Mouse (Mus musculus) gastrocnemius, postnatal 25 days (tissue): Measurements from ENCODE around the gene Olfr1406. TPM values are rescaled to one million over a fixed set of nuclear protein-coding genes. Genes with fewer than 3 reads are reported as not detected.
"Not testable (repeated sequence)": the region's sequence is repeated elsewhere in the genome, so short reads cannot be mapped to it uniquely, and the experiment has no call there.

Experiments used
- DNase-seq: peaks from one replicate; pipeline ENCODE4 v3.0.0; 2022
- long read RNA-seq, 2 experiments: library from polyadenylated mRNA; stranded (forward); transcript quantifications; one replicate each; pipeline ENCODE4 v2.0.0; 2021
- total RNA-seq, 2 experiments: library from RNA; stranded (reverse); gene quantifications; 1 replicate in 1 of 2; 2 replicates in 1 of 2; pipeline ENCODE4 v1.2.3; 2021

Olfr1406 gene
- total RNA-seq = not detected
- long read RNA-seq, experiment 1 = 0 reads
- long read RNA-seq, experiment 2 = 0 reads

GRCm38 (mm10) chr1:173190540-173190939 is at the start of gene Olfr1406:
Gene Olfr1406 (minus strand): TSS chr1:173190640.
- no peak for DNase-seq

- DNase-seq = not testable (repeated sequence)
Measured at GRCm38 (mm10) chr1:173237004-173237403, 46.6 kb upstream of the Olfr1406 start.

DNA sequence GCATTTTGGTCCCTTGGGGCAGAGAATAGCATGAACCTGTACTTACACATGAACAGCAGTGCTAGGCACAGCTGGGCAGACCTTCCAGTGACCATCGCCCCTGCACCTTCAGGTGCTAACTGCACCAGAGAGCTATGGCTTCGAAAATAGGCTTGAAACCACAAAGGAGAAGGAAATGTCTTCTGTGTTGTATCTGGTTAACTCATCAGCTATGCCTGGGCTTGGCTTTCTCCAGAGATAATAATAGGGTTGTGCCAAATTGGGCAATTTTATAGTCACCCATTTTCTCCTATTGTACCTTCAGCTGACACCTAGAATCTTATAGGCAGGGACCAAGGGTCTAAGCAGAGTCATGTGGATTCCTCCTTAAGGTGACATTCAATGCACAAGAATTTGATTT is 36.6 kb upstream of the Olfr1406 start, which contains the start of gene Fcer1a:
Gene Fcer1a (minus strand): TSS at position 134 of the 400 bp plus-strand sequence.
- DNase-seq = no peak

DNA sequence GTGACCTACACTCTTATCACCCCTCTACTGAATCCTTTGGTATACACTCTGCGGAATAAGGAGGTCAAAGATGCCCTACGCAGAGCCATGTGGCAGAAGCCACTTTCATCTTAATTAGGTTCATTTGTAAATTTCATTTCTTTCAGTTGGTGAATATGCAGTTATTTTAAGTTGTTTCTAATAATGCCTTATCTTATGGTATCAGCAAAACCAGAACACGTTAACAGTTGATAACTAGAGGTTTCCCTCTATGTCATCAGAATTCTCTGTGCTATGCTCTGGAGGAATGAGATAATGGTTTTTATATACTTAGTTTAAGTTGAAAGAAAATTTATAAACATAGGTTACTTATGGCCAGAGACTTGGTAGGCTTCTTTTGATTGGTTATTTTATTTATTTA is 26.0 kb upstream of the Olfr1406 start:
- DNase-seq = no peak

DNA sequence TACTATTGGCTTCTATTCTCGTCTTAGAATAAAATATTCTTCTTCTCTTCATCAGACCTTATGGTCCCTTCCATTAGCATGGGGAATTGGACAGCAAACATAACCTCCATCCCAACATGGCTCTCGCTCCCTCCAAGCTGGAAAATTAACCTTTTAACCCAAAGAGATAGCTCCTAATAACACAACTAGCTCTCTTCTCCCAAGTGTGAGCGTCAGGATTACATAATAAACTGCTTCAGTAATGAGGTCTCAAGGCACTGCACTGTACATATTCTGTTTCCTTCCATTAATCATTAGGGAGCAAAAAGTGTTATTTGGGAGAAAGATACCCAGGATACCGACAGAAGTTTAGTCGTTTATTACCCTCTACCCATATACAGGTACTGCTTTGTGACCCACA is 21.7 kb upstream of the Olfr1406 start, which contains the start of gene Olfr1404:
Gene Olfr1404 (plus strand): TSS at position 301 of the 400 bp plus-strand sequence.
- no peak for DNase-seq

DNA sequence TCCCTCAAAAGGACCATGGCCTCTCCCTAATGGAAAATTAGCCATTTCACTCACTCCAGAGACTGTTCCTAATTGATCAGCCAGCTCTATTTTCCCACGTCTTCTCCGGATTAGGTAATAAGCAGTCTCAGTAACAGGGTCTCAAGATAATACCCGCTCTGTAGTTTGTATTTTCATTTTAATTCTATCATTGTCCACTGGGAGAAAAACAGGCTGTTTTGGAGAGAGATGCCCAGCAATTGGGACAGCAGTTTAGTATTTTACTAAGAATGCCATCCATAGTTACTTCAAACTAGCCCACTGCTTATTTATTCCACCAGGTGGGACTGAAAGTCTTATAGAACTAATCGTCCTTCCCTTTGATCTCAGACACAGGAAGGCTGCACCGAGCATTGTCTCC is 7.1 kb upstream of the Olfr1406 start, which contains the start of gene Olfr218:
Gene Olfr218 (plus strand): TSS at position 301 of the 400 bp plus-strand sequence.
- DNase-seq = no peak

DNA sequence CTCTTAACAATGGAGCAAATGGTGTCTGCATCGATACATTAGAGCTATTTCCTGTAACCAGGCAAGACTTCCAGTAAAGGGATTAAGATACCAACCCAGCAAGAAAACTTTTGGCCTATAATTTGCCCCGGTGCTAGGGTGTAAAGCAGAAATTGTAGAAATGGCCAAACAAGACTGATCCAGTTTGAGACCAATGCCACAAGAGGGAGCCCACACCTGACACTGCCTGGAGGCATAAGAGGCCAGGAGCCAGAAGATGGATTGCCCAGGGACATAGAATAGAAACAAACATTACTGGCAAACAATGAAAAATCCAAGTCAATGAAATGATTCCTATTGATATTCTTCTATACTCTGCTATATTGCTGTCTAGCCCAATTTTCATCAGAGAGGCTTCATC is 5.9 kb upstream of the Olfr1406 start:
- no peak for DNase-seq

DNA sequence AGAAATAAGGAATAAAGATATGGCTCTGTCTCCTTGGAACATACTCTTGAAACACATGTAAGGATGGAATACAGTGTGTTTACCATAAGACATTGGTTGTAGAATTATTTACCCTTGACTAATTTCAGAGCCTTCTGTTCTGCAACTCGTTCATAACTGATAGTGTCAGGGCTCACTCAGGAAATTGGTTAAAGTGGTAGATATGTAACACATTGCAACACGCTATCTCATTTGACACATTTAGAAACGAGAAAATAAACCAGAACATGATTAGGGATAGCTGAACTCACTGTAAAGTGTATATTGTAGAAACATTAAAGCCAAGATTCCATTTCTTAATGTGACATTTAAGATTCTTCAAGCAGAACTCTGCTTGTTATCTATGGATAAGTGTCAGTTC is 1.6 kb upstream of the Olfr1406 start:
- no peak for DNase-seq

DNA sequence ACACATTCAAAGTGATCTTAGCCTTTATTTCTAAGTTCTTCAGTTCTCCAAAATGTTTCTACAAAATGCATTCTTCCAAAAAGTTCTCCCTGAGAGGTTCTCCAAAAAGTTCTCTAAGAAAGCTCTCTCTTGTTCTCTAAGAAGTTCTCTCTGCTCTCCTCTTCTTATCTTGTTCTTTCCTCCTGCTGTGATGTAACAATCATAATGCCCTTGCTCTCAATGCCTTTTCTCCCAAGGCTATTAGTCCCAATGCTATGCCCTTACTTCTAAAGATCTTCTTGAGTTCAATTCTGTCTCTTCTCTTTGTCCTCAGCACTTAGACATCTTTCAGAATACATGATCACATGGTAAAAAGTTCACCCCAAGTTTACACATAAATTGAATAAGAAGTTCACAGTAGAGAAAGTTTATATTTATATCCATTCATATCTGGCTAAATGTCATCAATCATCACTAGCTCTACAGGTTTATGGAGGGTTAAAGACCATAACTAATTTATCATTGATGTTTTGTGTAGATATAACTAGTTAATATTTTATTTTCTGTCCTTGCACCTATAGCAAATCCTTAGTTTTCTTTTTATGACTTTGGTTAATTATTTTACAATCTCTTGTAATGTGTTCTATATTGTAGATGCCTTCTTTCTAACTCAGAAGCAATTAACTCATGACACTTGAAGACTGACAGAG is 16.1 kb downstream of the Olfr1406 start:
- no peak for DNase-seq

DNA sequence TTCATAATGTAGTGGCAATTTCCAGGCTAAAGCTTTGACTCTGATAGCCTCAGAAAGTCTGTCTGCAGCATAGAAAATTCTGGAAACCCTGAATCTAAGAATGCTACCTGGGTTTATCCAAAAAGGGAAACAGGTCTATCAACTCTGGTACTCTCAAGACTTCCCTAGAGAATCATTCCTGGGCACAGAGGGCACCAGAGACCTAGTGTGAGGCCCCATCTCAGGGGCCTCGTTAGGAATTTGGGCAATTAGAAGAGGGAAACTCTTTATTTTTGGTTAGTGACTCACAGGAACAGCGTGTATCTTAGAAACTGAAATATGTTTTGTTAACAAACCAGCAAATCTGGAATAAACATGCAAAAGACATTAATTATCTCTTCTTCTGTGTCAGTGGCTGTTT is 53.2 kb downstream of the Olfr1406 start, which contains the start of gene Olfr1408:
Gene Olfr1408 (minus strand): TSS at position 101 of the 400 bp plus-strand sequence.
- DNase-seq = no peak

Other genes with a start within 250 kb of the Olfr1406 start
- not detected for gene Olfr16, start 240.2 kb downstream of the Olfr1406 start, total RNA-seq
- gene Olfr1408, start 53.3 kb downstream of the Olfr1406 start, total RNA-seq = not detected
- not detected for gene Olfr218, start 7.2 kb upstream of the Olfr1406 start, total RNA-seq
- gene Olfr1404, start 21.8 kb upstream of the Olfr1406 start, total RNA-seq = not detected
- gene Fcer1a, start 36.6 kb upstream of the Olfr1406 start, total RNA-seq = not detected
- not detected for gene Olfr418, start 75.4 kb upstream of the Olfr1406 start, total RNA-seq
- not detected for gene Mptx2, start 87.1 kb upstream of the Olfr1406 start, total RNA-seq
- 1 to 10 TPM; 3.4 to 5.2 TPM for gene Ackr1, start 143.1 kb upstream of the Olfr1406 start, total RNA-seq
- gene Aim2, start 160.2 kb upstream of the Olfr1406 start, total RNA-seq = under 1 TPM; 0.46 to 0.56 TPM
- gene Cadm3, start 177.1 kb upstream of the Olfr1406 start, total RNA-seq = 10 to 100 TPM in 1 of 2 experiments, 1 to 10 TPM in 1; 9.9 to 11.4 TPM